Mouse (Mus musculus) v-Abl transformed pro-B cells (cell line): ENCODE results near the gene Kctd5.

ENCODE experiments used
- in situ Hi-C, 2 experiments: fragments of 400-800 bp; cut with MboI; formaldehyde crosslinking; loops; one replicate each; pipeline ENCODE4 v1.15.1; 2025; ENCODE audit not compliant: unreplicated experiment in 2 of 2

Kctd5 gene

GRCm38 (mm10) chr17:24037844-24038243, 35.4 kb downstream of the Kctd5 start, which contains the start of gene Prss27:
Gene Prss27 (plus strand): TSS chr17:24038144.
- in situ Hi-C loops = no loop called here

DNA sequence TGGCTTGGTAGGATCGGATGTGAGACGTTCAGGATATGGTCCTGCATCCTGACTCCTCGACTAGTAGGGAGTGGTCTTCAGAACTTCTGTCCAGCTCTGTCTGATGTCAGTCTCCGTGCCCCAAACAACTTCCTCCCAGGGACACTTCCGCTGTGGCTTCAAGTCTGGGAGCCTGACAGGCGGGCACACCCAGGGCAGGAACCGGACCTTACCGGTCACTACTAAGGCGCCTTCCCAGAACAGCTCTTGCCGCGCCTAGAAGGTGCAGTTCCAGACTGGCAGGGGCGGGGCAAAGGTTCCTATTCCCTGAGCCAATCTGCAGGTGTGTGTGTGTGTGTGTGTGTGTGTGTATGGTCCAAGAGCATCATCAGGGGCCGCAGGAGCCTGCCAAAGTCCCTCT, 35.9 kb downstream of the Kctd5 start:
- in situ Hi-C loops = no loop called here

- in situ Hi-C loops = no loop called here
Measured at GRCm38 (mm10) chr17:24036954-24037353, 36.3 kb downstream of the Kctd5 start.

DNA sequence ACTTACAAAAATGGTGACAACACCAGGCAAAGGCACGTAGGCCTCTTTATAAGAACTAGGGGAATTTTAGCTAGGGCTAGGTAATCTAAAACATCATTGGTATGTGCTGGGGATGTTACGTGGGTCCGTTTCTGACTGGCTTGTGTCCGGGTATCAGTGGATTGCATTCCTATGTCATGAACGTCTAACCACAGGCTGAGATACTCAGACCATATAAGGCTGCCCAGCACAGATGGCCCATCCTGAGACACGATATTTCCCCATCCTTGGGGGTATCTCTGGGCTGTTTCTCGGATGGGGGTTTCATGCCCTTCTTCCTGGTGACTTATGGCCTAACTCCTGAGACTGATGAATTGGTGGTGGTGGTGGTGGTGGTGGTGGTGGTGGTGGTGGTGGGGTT, 38.2 kb downstream of the Kctd5 start:
- in situ Hi-C loops = no loop called here

- in situ Hi-C loops = no loop called here
Measured at GRCm38 (mm10) chr17:24030551-24030950, 42.7 kb downstream of the Kctd5 start.

GRCm38 (mm10) chr17:24029477-24029876, 43.8 kb downstream of the Kctd5 start:
- in situ Hi-C loops = no loop called here

DNA sequence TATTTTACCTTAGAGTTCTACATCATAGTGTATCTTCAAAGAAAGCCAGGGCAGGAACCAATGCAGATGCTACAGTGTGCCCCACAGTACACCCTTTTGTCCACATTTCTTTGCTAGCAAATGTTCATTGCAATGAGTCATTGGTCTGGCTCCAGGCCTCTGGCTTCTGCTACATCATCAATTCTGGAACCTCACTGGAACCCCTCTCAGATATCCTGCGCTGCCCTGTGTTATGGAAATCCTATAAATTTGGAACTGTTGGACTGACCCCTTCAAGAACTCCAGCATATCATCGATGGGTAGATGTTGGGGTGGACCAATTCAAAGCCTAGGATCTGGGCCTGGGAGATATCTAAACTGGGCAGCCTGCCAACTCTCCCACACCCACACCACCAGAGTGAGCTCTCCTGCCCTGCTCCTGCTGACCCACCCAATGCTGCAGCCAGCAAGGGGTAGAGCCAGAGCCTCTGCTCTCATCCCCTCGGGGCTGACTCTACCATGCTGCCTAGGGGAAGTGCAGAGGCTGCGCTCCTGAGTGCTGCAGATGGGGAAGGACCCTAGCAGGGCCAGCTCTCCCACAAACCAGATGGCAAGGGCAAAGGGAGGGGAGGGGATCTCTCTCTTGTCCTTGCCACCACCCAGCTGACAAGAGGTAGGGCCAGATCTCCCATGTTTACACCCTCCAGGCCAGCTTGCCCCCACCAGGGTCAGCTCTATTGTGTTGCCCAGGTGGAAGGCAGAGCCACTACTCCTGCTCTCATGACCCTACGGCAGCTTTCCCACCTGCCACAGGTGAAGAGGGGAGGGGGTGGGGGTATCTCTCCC, 51.7 kb downstream of the Kctd5 start:
- in situ Hi-C loops = no loop called here

- in situ Hi-C loops = no loop called here
Measured at GRCm38 (mm10) chr17:24020696-24021095, 52.6 kb downstream of the Kctd5 start.

- in situ Hi-C loops = no loop called here
Measured at GRCm38 (mm10) chr17:24015727-24016126, 57.6 kb downstream of the Kctd5 start.

- in situ Hi-C loops = no loop called here
Measured at GRCm38 (mm10) chr17:24014433-24014965, 58.8 kb downstream of the Kctd5 start.

- in situ Hi-C loops = no loop called here
Measured at GRCm38 (mm10) chr17:24012921-24013320, 60.4 kb downstream of the Kctd5 start.

DNA sequence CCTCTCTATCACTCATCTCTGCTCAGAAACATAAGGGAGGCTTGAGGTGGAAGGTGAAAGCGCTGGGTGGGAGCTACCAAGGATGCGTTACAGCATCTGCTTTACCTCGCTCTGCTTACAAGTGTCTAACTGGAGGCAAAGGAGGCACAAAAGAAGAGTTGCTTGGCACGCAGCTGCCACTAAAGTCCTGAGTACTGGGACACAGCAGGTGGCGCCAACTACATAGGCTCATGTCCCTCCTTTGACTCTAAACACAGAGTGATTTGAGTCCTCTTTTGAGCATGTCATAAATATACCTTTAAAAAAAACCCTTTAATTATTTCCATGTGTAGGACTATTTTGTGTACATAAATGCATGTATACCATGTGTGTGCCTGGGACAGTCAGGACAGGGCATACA, 63.7 kb downstream of the Kctd5 start:
- in situ Hi-C loops = no loop called here

GRCm38 (mm10) chr17:24008105-24008504, 65.2 kb downstream of the Kctd5 start:
- in situ Hi-C loops = no loop called here

DNA sequence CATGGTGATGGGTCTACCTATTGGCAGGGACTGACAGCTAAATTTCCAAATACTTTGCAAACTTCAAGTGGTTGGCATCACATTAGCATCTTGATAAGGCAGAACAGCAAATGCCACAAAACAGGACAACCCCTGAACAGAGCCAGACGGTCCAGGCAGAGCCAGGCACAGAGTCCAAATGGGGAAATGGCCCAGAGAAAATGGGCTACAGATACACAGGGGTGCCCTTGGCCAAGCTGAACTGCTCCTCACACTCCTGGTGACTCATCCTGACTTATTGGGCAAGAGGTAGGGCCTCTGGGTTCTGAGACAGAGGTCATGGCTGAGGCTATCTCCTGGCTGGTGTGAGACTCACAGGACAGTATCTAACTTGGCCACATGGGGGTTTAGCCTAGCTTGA, 65.9 kb downstream of the Kctd5 start:
- in situ Hi-C loops = no loop called here

GRCm38 (mm10) chr17:24006930-24007329, 66.4 kb downstream of the Kctd5 start:
- in situ Hi-C loops = no loop called here

DNA sequence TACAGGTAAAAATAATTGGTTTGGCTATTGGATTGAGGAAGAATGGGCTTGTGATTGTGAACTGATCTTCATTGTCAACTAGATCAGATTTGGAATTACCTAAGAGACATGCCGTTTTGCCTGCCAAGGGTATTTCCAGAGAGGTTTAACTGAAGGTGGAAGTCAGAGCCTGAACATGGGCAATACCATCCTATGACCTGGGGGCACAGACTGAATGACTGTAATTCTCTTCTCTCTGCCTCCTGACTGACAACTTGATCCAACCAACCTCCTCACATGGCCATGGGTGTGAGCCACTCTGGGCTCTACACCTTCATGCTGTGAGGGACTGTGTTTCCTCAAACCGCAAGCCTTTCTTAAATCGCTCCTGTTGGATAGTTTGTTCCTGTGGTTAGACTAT, 68.2 kb downstream of the Kctd5 start:
- in situ Hi-C loops = no loop called here

GRCm38 (mm10) chr17:24004071-24004665, 69.1 kb downstream of the Kctd5 start:
- in situ Hi-C loops = no loop called here

DNA sequence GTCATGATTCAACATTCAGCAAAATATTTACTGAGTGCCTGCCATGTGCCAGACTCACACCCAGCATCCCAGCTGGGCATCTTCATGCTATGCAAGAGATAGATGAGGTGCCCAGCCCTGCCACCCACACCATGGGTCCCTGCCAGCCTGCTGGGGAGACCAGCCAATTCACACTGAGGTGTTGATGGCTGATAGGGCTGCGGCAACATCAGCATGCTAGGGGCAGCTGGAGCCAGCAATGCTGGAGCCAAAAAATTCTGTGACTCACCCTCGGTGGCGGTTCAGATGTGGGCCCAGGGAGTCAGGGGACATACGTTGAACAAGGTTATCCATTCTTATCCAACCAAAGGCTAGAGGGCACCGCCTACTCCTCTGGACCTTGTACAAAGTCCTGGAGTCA, 72.9 kb downstream of the Kctd5 start:
- in situ Hi-C loops = no loop called here

DNA sequence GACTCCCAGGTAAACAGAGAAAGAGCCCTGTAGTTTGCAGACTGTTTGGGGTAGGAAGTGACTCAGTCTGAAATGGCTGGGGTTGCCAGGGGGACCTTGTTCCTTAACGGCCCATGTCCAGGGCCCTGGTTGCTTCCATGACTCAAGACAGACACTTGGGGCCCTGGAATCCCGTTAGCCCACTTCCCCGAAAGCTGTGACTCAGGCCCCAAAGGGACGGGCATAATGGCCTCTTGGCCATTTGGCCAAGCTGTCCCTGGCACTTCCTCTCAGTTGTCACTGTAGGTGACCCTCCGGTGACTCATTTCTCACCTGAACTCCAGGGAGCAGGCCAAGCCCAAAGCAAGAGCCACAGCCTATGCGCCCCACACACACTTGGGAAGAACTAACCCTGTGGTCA, 74.9 kb downstream of the Kctd5 start:
- in situ Hi-C loops = no loop called here

DNA sequence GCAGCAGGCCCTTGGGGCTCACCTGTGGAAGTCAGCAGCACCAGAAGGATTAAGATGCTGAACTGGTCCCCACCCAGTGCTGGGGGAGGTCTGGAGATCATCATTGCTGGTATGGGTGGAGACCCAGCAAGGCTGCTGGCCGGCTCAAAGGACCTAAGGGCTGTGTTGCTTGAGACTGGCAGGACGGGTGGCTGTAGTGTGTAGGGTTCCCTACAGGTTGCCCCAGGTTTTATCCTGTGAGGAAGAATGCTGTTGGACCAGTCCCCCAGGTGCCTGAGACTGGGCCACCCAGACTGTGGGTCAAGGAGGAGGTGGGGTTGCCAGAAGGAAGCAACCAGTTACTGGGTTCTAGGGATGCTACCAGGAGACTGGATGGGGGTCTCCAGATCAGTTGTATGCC, 75.4 kb downstream of the Kctd5 start, which contains the start of gene Prss22:
Prss22 (minus strand) TSS at position 200 of the 400 bp plus-strand sequence.
- in situ Hi-C loops = no loop called here
